Mouse (Mus musculus) CH12.LX (cell line): ENCODE results near the gene Kif26b.

Experiments used
- CHD2 ChIP-seq: IDR thresholded peaks from 2 replicates; pipeline ENCODE4 v1.6.1; 2011; ENCODE audit warnings: low read length, improper control_type of control experiment
- CTCF ChIP-seq, 2 experiments: IDR thresholded peaks in 1 of 2; conservative IDR thresholded peaks in 1 of 2; 2 replicates each; pipeline ENCODE4 v1.5.1; 2011 to 2012; ENCODE audit warnings: low read depth in 2 of 2, low read length in 2 of 2, improper control_type of control experiment in 1 of 2, inconsistent platforms in 1 of 2, mild to moderate bottlenecking in 1 of 2, moderate library complexity in 1 of 2
- E2F4 ChIP-seq: IDR thresholded peaks from 2 replicates; pipeline ENCODE4 v1.6.1; 2011; ENCODE audit warnings: low read depth, low read length, improper control_type of control experiment; ENCODE audit not compliant: insufficient replicate concordance
- EP300 ChIP-seq: IDR thresholded peaks from 2 replicates; pipeline ENCODE4 v1.6.1; 2011; ENCODE audit warnings: low read length, improper control_type of control experiment
- GABPA ChIP-seq: IDR thresholded peaks from 2 replicates; pipeline ENCODE4 v1.6.1; 2012; ENCODE audit warnings: low read depth, low read length, improper control_type of control experiment, inconsistent platforms; ENCODE audit not compliant: insufficient replicate concordance
- KAT2A ChIP-seq: IDR thresholded peaks from 2 replicates; pipeline ENCODE4 v1.6.1; 2012; ENCODE audit warnings: low read length, improper control_type of control experiment, inconsistent platforms; ENCODE audit not compliant: insufficient replicate concordance
- MAFK ChIP-seq: IDR thresholded peaks from 2 replicates; pipeline ENCODE4 v1.6.1; 2011; ENCODE audit warnings: low read length, improper control_type of control experiment; ENCODE audit not compliant: insufficient replicate concordance
- MAX ChIP-seq: IDR thresholded peaks from 2 replicates; pipeline ENCODE4 v1.6.1; 2011; ENCODE audit warnings: low read length, improper control_type of control experiment
- MYC ChIP-seq: IDR thresholded peaks from 2 replicates; pipeline ENCODE4 v1.6.1; 2011; ENCODE audit warnings: low read depth, mild to moderate bottlenecking, improper control_type of control experiment, low read length
- NRF1 ChIP-seq: IDR thresholded peaks from 2 replicates; pipeline ENCODE4 v1.6.1; 2014; ENCODE audit warnings: low read depth, mild to moderate bottlenecking, inconsistent platforms, low read length, improper control_type of control experiment, moderate library complexity
- POLR2A ChIP-seq: IDR thresholded peaks from 2 replicates; pipeline ENCODE4 v1.6.1; 2011; ENCODE audit warnings: low read depth, mild to moderate bottlenecking, improper control_type of control experiment, low read length
- SMC3 ChIP-seq: IDR thresholded peaks from 2 replicates; pipeline ENCODE4 v1.6.1; 2011; ENCODE audit warnings: low read depth, low read length, improper control_type of control experiment
- ZMIZ1 ChIP-seq: IDR thresholded peaks from 2 replicates; pipeline ENCODE4 v1.6.1; 2012; ENCODE audit warnings: low read depth, mild to moderate bottlenecking, inconsistent platforms, low read length, improper control_type of control experiment

GRCm38 (mm10) chr1:178556226-178556625 lies 27.3 kb downstream of the Kif26b start:
- TF ChIP-seq MYC (no peak), CTCF (conservative IDR thresholded peaks at IDR 0.05 in 1 of 2, IDR thresholded peaks at IDR 0.05 in 1 of 2; ENCODE audit: low read depth in 2 of 2, low read length in 2 of 2) (no peak), SMC3 (no peak), MAFK (no peak), E2F4 (no peak), NRF1 (no peak), KAT2A (no peak), EP300 (no peak), CHD2 (no peak), GABPA (no peak), POLR2A (no peak), MAX (no peak), ZMIZ1 (no peak)
